Mouse (Mus musculus): ENCODE results near the gene Gm10974.

- TF ChIP-seq POLR2A (IDR thresholded peaks at IDR 0.05; ENCODE audit: insufficient read depth, low read length): no peak
- TF ChIP-seq CTCF (IDR thresholded peaks at IDR 0.05; ENCODE audit: low read depth, low read length): no peak
Measured at GRCm38 (mm10) chr7:66358461-66358860, 7.2 kb upstream of the Gm10974 start.
